Mouse (Mus musculus): ENCODE measurements around the gene Fastkd3. TPM values are rescaled to one million over a fixed set of nuclear protein-coding genes. Genes with fewer than 3 reads are reported as not detected.
A peak's percentile ranks its signal among the peaks of the same experiment; 100 is the strongest.
"Not testable (repeated sequence)": the region's sequence is repeated elsewhere in the genome, so short reads cannot be mapped to it uniquely, and the experiment has no call there.

Fastkd3 gene
- 10 to 100 TPM; 13.8 to 17.2 TPM for total RNA-seq (2021)
- long read RNA-seq, experiment 1, transcript Fastkd3-201 (7 exons, 2,421 nt), result major isoform, 6 of 22 reads
- long read RNA-seq, experiment 1, partial matches to known transcripts, result 1 of 22 reads
- long read RNA-seq, experiment 1, other reads (novel, unspliced or antisense), result 10 of 22 reads
- long read RNA-seq, experiment 2, transcript Fastkd3-201 (7 exons, 2,421 nt), result major isoform, 5 of 6 reads
- long read RNA-seq, experiment 2, partial matches to known transcripts, result 0 of 6 reads
- long read RNA-seq, experiment 2, other reads (novel, unspliced or antisense), result 1 of 6 reads

DNA sequence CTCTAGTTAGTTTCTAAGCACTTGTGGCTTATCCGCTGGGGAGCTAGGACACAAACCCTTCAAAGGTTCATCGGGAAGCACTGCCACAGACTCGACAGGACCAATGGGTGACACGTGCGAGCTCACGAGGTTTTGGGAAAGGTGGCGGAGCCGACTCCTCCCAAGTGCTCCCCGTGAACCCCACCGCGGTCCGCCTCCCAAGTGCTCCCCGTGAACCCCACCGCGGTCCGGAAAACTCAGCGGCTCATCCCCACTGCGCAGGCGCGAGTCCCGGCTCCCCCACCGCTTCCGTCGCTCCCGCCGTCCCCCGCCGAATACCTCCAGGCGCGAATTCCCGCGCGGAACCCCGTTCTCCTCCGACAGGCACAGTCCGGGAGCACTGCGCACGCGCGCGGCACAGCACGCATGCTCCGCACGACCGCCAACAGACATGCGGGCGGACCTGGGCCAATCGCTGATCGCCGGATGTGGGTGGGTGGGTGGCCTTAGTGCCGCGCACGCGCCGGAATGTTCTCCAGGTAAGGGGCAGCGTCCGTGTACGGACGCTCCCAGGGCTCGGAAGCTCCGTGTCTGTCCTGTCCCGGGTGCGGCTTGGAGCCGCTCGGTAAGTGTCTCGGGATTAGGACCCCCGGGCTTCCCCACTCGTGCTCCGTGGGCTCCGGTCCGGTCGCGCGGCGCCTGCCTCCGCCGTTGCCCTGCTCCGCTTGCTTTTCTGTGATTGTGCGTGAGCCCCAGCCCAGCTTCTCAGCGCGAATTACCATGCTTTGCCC, at the start of gene Fastkd3, which contains the start of gene Mtrr:
Gene Fastkd3 (plus strand): TSS at position 488 of the 770 bp plus-strand sequence.
Gene Mtrr (minus strand): TSS at position 403 of the 770 bp plus-strand sequence.
- peak; percentile 99 for DNase-seq

GRCm38 (mm10) chr13:68553391-68553790, 28.6 kb upstream of the Fastkd3 start:
- not testable (repeated sequence) for DNase-seq

GRCm38 (mm10) chr13:68568110-68568509, 13.9 kb upstream of the Fastkd3 start:
- no peak for DNase-seq

GRCm38 (mm10) chr13:68568548-68568947, 13.5 kb upstream of the Fastkd3 start:
- DNase-seq, result no peak

DNA sequence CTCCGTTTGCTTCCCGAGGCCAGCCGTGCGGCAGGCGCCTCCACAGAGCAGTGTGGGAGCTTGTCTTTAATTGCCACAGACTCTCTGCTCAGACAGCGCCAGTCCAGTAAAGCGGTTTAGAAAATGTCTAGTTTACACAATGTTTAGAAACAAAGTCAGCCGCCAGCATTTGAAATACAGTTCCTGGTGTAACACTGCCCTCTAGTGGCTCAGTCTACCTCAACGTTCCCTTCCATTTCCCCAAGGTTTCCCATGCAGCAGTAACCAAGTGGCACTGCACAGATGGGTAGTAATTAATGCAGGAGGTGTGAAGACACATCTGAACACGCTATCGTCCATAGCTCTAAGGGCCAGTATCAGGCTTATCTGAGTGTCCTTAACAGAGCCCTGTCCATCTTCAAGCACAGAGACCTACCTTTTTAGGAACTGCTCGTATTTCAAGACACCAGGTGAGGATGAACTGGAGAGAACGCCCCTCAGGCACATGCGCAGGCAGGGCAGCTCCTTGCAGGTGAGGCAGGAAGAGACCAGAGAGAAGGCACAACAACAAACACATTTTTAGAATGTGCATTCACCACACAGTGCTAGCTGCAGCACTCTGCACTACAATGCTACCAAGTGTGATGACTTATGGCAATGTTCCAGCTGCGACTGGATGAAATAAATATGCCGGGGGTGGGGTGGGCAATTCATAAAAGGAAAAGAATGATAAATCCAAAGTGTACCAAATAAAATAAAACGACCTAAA, 12.3 kb upstream of the Fastkd3 start:
- peak; percentile 70 for DNase-seq

DNA sequence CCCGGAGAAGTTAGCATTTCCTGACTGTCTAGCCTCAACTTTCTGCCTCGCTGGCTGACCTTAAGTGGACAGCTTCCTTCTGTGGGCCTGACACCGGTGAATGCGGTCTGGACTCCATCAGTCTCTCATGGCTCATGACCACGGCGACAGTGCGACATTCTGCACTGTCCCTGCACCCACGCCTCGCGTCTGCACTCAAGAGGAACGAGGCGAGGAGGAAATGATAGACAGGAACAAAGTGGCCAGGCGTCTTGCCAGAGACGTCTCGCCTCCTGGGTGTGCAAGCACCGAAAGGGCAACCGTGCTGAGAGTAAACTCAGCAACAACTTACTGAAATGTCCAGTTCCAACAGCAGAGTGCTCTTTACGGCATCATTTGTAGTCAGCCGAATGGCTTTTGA, 9.8 kb upstream of the Fastkd3 start:
- DNase-seq, result no peak

GRCm38 (mm10) chr13:68572966-68573913, 8.8 kb upstream of the Fastkd3 start:
- DNase-seq, result peak; percentile 50

GRCm38 (mm10) chr13:68574398-68574797, 7.6 kb upstream of the Fastkd3 start:
- no peak for DNase-seq

DNA sequence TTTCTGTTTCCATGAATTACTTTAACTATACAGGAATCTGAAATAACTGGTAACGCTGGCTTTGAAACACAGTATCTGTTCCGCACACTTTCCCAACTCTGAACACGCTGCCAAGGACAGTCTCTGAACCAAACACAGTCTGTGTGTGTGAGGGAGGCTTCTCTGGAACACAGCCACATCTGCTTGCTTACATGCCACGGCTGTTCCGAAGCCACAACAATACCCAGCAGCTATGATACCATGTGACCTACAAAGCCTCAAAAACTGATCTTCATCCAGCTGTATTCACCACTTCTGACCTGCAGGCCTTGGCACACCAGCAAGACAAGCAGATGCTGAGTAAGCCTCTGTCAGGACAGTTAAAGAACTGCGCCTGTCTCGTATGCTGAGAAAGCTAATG, 4.1 kb upstream of the Fastkd3 start:
- DNase-seq, result peak; percentile 67

DNA sequence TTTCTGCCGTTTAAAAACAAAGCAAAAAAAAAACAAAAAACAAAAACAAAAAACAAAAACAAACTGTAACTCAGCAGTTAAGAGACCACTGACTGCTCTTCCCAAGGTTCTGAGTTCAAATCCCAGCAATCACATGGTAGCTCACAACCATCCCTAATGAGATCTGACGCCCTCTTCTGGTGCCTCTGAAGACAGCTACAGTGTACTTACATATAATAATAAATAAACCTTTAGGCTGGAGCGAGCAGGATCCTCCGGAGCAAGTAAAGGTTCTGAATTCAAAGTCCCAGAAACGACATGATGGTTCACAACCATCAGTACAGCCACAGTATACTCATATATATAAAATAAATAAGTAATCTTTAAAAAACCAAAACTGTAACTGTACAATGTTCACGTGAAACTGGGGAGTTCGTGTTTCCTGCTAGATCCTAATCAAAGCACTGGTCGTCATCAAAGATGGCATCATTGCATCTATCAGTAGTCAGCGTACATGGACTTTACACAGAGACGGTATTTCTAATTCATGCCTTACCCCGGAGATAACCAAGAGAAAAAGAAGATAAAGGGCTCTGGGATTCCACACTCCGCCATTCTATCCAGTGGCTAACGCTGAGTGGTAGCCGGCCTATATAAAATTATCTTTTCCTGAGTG, 821 bp upstream of the Fastkd3 start:
- DNase-seq, result no peak

GRCm38 (mm10) chr13:68582517-68582780, 415 bp downstream of the Fastkd3 start:
- DNase-seq, result no peak

DNA sequence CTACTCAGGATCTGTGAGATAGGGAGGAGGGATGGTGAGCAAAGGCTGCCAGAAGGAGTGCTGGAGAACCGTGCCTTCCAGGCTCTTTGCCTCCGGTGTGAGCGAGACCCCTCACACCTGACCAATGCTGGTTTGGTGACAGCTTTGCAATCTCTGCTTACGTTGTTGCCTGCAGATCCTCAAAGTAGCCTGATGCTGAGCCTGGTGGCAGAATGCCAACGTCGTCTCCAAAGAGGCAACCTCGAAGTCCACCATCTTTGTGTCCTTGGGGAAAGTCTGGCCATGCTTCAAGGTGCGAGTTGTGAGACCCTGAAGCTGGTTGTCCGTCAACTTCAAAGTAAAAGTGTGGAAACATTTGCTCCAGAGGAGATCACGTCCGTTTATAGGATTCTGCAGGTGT, 1.9 kb downstream of the Fastkd3 start:
- DNase-seq, result no peak

- no peak for DNase-seq
Observed at GRCm38 (mm10) chr13:68585441-68585840, 3.4 kb downstream of the Fastkd3 start.

- no peak for DNase-seq
Observed at GRCm38 (mm10) chr13:68588352-68588751, 6.3 kb downstream of the Fastkd3 start.

GRCm38 (mm10) chr13:68593797-68594196, 11.8 kb downstream of the Fastkd3 start:
- DNase-seq, result no peak

GRCm38 (mm10) chr13:68597199-68597598, 15.2 kb downstream of the Fastkd3 start, which contains the start of gene 1700001L19Rik:
TSS of gene 1700001L19Rik (plus strand) at chr13:68597421.
- DNase-seq, result no peak

GRCm38 (mm10) chr13:68597667-68598066, 15.6 kb downstream of the Fastkd3 start:
- DNase-seq, result no peak

DNA sequence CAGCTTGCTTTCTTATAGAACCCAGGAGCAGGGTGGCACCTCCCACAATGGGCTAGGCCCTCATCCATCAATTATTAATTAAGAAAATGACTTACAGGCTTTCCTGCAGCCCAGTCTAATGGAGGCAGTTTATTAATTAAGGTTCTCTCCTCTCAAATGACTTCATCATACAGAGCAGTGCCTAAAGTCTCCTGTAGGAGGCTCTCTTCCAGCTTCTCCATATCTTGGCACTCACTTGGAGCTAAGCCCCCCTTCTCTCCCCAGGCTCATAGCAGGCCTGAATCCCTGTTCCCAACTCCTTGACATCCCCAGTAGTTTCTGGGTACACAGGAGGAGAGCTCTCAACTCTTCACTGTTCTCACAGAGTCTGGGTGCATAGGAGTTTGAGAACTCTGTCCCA, 16.9 kb downstream of the Fastkd3 start:
- no peak for DNase-seq

- DNase-seq, result peak; percentile 49
Observed at GRCm38 (mm10) chr13:68601184-68601583, 19.1 kb downstream of the Fastkd3 start.

DNA sequence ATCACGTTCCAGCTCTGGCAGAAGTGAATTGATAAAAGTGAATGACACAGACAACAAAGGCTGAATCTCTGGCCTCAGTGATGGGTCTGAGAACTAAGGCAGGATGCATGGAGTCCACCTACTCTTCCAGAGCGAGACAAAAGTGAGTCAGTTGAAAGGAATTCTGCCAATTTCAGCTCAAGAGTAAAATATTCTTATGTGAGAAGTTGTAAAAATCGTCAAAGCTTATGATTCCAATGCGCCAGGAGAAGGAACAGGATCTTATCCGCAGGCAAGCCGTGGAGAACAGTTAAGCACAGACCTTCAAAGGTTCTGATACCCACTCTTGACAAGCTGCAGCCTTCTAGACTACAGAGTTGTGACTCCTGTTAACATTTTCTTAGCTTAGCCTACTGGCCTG, 21.1 kb downstream of the Fastkd3 start:
- DNase-seq, result no peak

GRCm38 (mm10) chr13:68605689-68606126, 23.7 kb downstream of the Fastkd3 start:
- peak; percentile 53 for DNase-seq

All from adrenal gland, postnatal 10 days (tissue).